Mouse (Mus musculus): Measurements from ENCODE around the gene Scd3.

GRCm38 (mm10) chr19:44265300-44265699 is 62.2 kb downstream of the Scd3 start:
- TF ChIP-seq CTCF (IDR thresholded peaks at IDR 0.05; ENCODE audit: control insufficient read depth, insufficient read depth, low read length) (no peak), POLR2A (IDR thresholded peaks at IDR 0.05; ENCODE audit: borderline replicate concordance, control insufficient read depth, low read depth, low read length) (no peak)

Measured in bone marrow, adult 2 months (tissue).